20 mouse cellular contexts compared by ENCODE assay signal in the genomic region with DNA sequence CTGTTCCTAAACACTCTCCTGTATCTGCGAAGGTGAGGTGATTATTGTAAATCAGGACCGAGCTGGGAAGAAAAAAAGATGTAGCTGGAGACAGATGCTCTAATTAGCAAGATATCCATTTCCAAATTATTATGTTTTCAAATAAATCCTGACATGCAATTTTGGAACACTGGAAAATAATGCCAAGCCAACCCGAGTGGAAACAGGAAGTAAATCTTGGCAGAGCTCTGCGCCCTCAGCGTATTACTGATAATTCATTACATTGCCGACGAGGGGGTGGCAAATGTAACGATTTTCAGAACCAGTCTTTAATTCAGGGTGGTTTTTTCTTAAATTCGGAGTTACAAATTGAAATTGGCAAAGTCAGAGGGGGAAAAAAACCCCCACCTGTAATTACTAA. TPM values are rescaled to one million over a fixed set of nuclear protein-coding genes. Genes with fewer than 3 reads are reported as not detected.
DNase-seq lines count a peak whose midpoint lies in the region; ATAC-seq and TF ChIP-seq lines count a peak whose summit lies in the region.
"Had no signal": no experiment of that assay in that cellular context is flagged by ENCODE, and none has a peak within 500 bp of the region (broad histone marks: within the 10 kb centered on the region; RNA-seq: fewer than 3 reads in every experiment).

No protein-coding gene starts in this region.

- no peak for DNase-seq in heart, embryonic 10.5 days (ENCODE audit: low spot score)
- peak in 1 of 2 experiments; percentile 16 for DNase-seq in layer of hippocampus, adult 2 months (ENCODE audit: low spot score in 2 of 2)
- no peak for DNase-seq in layer of hippocampus, postnatal 10 days (ENCODE audit: low spot score in 2 of 2)
- peak; percentile 12 for DNase-seq in kidney, postnatal 14 days
- DNase-seq in lung, postnatal 14 days, result peak; percentile 20
- no peak for DNase-seq in thymus, postnatal 0 days (ENCODE audit: low spot score)
- DNase-seq: B cell, adult 2 months; liver, postnatal 0 days; midbrain, embryonic 14.5 days; thymus, postnatal 14 days had no signal

- H3K4me1 ChIP-seq in heart, embryonic 13.5 days, result no peaks in the 10 kb centered on the region; the same call in 1 of the 2 replicates
- no peaks in the 10 kb centered on the region for H3K4me1 ChIP-seq in heart, embryonic 10.5 days
- H3K4me1 ChIP-seq: forebrain, embryonic 10.5 days; heart, embryonic 12.5 days; intestine, embryonic 15.5 days; limb, embryonic 10.5 days; megakaryocyte, embryonic 14.5 days had no signal

- ATAC-seq in heart, embryonic 13.5 days (ENCODE audit: extremely low read depth, insufficient number of reproducible peaks, low FRiP score, low TSS enrichment), result no peak
- ATAC-seq in erythroid progenitor cell, adult 5-6 weeks (replicated peaks; ENCODE audit: low FRiP score, poor library complexity, severe bottlenecking), result no peak
- ATAC-seq: intestine, embryonic 15.5 days; liver, postnatal 0 days had no signal

- H3K36me3 ChIP-seq in heart, embryonic 13.5 days, result no peaks in the 10 kb centered on the region
- no peaks in the 10 kb centered on the region for H3K36me3 ChIP-seq in heart, embryonic 10.5 days
- H3K36me3 ChIP-seq: embryonic facial prominence, embryonic 15.5 days; forebrain, embryonic 10.5 days; heart, embryonic 12.5 days; intestine, embryonic 15.5 days; limb, embryonic 10.5 days had no signal

- H3K27me3 ChIP-seq in heart, embryonic 13.5 days (replicated peaks), result no peaks in the 10 kb centered on the region
- no peaks in the 10 kb centered on the region for H3K27me3 ChIP-seq in heart, embryonic 10.5 days (ENCODE audit: insufficient read depth, poor library complexity, severe bottlenecking)
- H3K27me3 ChIP-seq: embryonic facial prominence, embryonic 15.5 days; heart, embryonic 12.5 days; intestine, embryonic 15.5 days; megakaryocyte, embryonic 14.5 days had no signal

- H3K9ac ChIP-seq in heart, embryonic 13.5 days, result no peak overlapping the region
- H3K9ac ChIP-seq: embryonic facial prominence, embryonic 15.5 days; heart, embryonic 12.5 days; hindbrain, embryonic 14.5 days; intestine, embryonic 15.5 days; liver, postnatal 0 days had no signal

- H3K9me3 ChIP-seq in heart, embryonic 13.5 days, result no peaks in the 10 kb centered on the region
- no peaks in the 10 kb centered on the region for H3K9me3 ChIP-seq in heart, embryonic 10.5 days
- H3K9me3 ChIP-seq: embryonic facial prominence, embryonic 15.5 days; forebrain, embryonic 10.5 days; heart, embryonic 12.5 days; intestine, embryonic 15.5 days; limb, embryonic 10.5 days had no signal

- no peak overlapping the region for H3K4me3 ChIP-seq in heart, embryonic 13.5 days
- no peak overlapping the region for H3K4me3 ChIP-seq in heart, embryonic 10.5 days
- peak overlapping the region; percentile 4; the same call in 1 of the 2 replicates for H3K4me3 ChIP-seq in layer of hippocampus, adult 2 months
- H3K4me3 ChIP-seq: embryonic facial prominence, embryonic 15.5 days; forebrain, embryonic 10.5 days; heart, embryonic 12.5 days; intestine, embryonic 15.5 days; left cerebral cortex, adult 2 months; limb, embryonic 10.5 days; megakaryocyte, embryonic 14.5 days had no signal

- 66% methylated on average over 9 of the region's 9 CpGs for WGBS in heart, embryonic 13.5 days
- 84% methylated on average over 9 of the region's 9 CpGs for WGBS in heart, embryonic 10.5 days

- H3K27ac ChIP-seq in heart, embryonic 13.5 days (replicated peaks), result 0 out of 2 replicates have a peak overlapping the region, but pooled peaks have one; percentile 10
- no peak overlapping the region for H3K27ac ChIP-seq in heart, embryonic 10.5 days
- H3K27ac ChIP-seq in layer of hippocampus, adult 2 months, result no peak overlapping the region
- H3K27ac ChIP-seq: embryonic facial prominence, embryonic 15.5 days; forebrain, embryonic 10.5 days; hindbrain, embryonic 14.5 days; intestine, embryonic 15.5 days; left cerebral cortex, adult 2 months; limb, embryonic 10.5 days had no signal

- H3K4me2 ChIP-seq in heart, embryonic 13.5 days, result no peak overlapping the region
- H3K4me2 ChIP-seq: embryonic facial prominence, embryonic 15.5 days; heart, embryonic 12.5 days; hindbrain, embryonic 14.5 days; intestine, embryonic 15.5 days had no signal

- TF ChIP-seq CTCF in layer of hippocampus, adult 2 months (conservative IDR thresholded peaks at IDR 0.05), result no peak

RNA-seq across cellular contexts. Expression of a gene that starts 35.6 kb away (rescaled TPM):
- polyA plus RNA-seq in heart, embryonic 13.5 days (2015; fragmentation: Nextera tagmentation; extraction: Ambion mirVana), result 28.0 and 30.4 TPM in 2 replicates
- polyA plus RNA-seq in heart, embryonic 10.5 days (2016; fragmentation: Nextera tagmentation; extraction: Ambion mirVana), result 5.0 and 13.7 TPM in 2 replicates
- 1 to 10 TPM; 2.0 to 2.8 TPM for total RNA-seq in layer of hippocampus, adult 2 months (2021)
- total RNA-seq in layer of hippocampus, postnatal 10 days (2021), result 1 to 10 TPM; 3.0 to 3.2 TPM
- total RNA-seq in erythroid progenitor cell, adult 5-6 weeks (2015; ENCODE audit: low replicate concordance), result not detected in 2 replicates
- not detected in 2 replicates for total RNA-seq in erythroid progenitor cell, adult 5-6 weeks (2017; ENCODE audit: low replicate concordance)
- polyA plus RNA-seq in thymus, postnatal 0 days (2015; fragmentation: Nextera tagmentation; extraction: Ambion mirVana), result 2.2 and 3.1 TPM in 2 replicates
- polyA plus RNA-seq: forebrain, embryonic 10.5 days had no signal

Comparison
In these comparisons a context has a peak if more than half of its experiments do, and no peak if none do; other contexts are left out.
1. DNase-seq: peak in kidney, postnatal 14 days (single experiment) and lung, postnatal 14 days (single experiment); none in heart, embryonic 10.5 days (single experiment), layer of hippocampus, postnatal 10 days (0 of 2) and thymus, postnatal 0 days (single experiment).